Mouse (Mus musculus): ENCODE measurements around the gene Stac2.

DNA sequence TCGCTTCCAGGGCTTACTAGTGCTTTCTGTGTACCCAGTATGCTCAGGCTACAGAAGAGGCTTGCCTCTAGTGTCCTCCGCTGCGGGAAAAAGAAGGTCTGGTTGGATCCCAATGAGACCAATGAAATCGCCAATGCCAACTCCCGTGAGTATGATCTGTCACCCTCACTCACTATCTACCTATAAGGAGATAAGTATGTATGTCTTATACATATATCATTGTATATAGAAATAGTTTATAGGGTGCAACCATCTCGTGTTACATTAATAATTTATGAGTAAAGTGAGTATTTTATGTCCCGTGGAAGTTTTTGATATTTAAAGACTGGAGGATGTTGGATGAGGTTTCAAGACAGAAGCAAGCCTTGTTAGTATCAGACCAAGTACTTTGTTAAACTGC is 25.5 kb downstream of the Stac2 start:
- TF ChIP-seq POLR2A (IDR thresholded peaks at IDR 0.05; ENCODE audit: control insufficient read depth, low read depth, low read length), result no peak
- TF ChIP-seq CTCF (IDR thresholded peaks at IDR 0.05; ENCODE audit: control insufficient read depth, insufficient read depth, insufficient replicate concordance, low read depth, low read length), result no peak
